Mouse (Mus musculus): ENCODE data around the gene Babam1. TPM values are rescaled to one million over a fixed set of nuclear protein-coding genes. Genes with fewer than 3 reads are reported as not detected.
A peak's percentile ranks its signal among the peaks of the same experiment; 100 is the strongest.

Gene Babam1
- total RNA-seq, 2 experiments from 2014 or later = 63.4 to 71.9 TPM

DNA sequence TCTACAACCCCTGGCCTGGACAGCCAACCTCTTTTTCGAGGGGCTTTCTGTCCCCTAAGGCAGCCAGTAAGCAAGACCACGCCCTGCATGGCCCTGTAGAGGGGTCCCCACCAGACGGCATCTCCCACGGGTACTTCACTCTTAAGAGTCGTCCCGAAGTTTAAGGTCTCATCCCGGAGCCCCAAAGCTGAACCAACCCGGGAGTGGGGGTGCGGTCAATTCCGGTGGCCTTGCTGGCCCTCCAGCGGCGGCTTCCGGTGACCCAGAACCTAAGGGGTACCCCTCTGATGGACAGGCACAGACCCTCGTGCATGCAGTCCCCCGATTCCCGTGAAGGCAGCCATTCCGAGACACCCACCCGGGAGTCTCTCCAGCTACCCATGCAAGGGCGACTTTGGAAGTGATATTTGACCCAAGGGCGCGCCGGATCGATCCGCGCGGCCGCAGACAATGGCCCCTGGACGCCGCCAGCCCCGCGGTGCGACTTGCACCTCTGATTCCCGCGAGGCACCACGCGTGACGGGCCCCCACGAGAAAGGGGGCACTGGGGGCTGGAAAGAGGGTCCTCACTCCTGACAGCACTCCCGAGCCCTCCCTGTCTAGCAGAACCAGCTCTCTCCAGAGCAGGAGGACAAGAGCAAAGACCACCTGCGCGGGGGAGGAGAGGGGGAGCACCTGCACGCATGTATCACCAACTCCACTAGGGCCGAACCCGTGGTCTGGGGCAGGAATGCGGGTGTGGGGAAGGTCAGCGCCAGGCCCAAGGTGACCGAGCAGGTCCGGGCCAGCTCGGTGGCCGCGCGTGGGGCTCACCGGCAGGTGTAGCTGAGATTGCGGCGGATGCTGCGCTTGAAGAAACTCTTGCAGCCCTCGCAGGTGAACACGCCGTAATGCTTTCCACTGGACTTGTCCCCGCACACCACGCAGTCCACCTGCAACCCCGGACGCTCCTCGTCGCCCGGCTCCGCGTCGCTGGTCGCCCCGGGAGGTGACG lies 16.2 kb upstream of the Babam1 start:
- no peak for DNase-seq (ENCODE audit: low spot score)

DNA sequence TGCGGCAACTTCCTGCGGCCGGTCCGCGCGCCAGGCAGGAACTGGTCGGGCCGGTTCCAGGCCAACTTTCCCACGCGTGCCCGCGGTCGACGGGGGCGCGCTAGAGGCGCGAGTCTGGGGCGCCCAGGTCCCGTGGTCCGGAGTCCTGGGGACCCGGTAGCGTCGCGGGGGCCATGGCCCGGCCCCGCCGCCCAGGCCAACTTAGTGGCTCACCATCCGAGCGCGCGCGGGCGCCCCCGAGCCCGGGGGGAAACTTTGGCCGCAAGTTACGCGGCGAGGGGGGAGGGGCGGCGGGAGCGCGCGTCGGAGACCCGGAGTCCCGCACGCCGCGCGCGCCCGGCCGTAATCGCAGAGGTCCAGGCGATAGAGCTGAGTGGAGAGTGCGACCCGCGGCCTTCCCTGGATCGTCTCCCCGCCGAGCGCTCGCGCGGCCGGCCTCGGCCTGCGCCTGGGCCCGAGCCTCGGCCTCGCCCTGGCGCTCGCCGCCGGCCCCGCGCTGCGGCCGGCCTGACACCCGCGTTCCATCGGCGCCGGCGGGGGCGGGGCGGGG lies 15.2 kb upstream of the Babam1 start, which contains the start of gene Nr2f6:
Gene Nr2f6, minus strand, starts transcription at position 540 of the 550 bp plus-strand sequence.
- peak; percentile 52 for DNase-seq (ENCODE audit: low spot score)

DNA sequence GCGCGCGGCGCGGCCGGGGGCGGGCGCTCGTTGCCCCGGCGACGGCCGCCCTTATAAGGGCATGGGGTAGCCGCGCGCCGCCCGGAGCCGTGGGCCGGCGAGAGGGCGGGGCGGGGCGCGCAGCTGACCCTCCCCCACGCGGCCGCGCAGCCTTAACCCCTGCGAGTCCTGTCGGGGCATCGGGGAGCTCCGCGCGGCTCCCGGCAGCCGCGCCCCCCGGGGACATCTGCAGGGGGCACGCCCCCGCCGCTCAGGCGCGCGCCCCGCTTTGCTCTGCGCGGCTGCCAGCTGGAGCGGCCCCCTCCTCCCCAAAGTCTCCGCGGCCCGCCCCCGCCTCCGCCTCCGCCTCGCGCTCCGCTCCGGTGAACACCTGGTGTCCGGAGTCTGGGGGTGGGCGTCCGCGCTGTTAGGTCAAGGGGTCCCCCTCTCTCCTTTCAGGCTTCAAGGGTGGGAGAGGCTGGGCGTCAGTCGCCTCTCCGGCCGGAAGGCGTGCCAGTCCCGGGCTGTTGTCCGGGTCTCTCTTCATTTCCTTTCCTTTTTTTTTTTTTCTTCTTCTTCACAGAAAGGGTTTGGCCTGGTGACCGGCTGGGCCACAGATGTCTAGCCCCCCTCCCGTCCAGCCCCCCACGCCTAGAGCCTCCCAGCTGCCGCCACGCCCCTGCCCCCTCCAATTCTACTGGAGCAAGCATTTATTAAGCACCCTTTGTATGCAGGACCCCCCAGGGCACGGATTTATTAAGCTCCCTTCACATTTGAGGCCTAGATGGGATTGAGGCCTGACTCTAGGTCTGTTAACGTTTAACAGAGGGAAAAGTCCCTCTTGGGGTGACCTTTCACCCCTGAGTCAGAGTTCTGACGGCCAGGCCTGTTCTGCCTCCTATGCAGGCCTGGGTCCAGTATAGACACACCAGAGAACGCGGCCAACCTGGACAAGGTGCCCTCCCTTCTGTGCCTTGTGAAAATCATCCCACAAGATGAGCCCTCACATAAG lies 14.4 kb upstream of the Babam1 start:
- peak; percentile 76 for DNase-seq (ENCODE audit: low spot score)

- DNase-seq (ENCODE audit: low spot score) = no peak
Measured at GRCm38 (mm10) chr8:71383396-71383795, 13.3 kb upstream of the Babam1 start.

DNA sequence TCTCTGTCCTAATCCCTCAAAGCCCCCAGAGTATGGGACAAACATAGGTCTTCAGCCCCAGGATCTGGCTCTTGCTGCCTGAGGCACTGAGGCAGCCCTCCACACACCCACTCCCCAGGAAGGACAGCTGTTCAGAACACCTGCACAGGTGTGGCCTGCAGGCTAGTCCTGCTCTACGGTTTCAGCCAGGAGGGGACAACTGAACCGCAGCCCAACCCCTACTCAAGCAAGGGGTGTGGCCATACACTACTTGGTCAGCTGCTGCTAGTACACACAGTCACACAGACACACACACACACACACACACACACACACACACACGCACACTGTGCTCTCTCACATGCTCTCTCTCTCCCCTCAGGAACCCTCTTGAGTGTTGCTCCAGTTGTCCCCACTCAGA lies 12.8 kb upstream of the Babam1 start:
- DNase-seq (ENCODE audit: low spot score) = no peak

DNA sequence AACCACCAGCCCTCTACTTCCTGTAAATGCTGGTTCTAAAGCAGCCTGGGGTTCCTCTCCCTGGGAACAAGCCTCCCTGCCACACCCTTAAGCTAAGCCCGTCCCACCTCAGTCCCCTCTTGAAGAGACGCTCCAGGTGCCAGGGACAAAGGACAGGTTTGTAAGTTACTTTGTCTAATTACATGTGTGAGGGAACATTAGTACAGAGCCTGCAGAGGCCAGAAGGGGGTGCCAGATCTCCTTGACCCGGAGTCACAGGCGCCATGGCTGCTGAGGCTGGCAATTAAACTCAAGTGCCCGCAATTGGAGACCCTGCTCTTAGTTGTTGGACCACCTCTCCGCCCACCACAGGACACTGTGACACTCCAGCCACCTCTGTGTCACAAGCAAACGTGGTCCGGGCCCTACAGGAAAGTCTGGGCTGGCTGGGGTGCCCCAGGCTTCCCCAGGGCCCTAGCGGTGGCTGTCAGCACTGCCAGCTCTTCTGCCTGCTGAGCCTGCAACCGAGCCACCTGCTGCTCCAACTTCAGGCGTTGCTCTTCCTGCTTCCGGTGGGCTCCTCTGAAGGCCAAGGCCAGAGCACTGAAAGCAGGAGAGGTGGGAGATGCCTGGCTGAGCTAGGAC lies 11.3 kb upstream of the Babam1 start:
- no peak for DNase-seq (ENCODE audit: low spot score)

DNA sequence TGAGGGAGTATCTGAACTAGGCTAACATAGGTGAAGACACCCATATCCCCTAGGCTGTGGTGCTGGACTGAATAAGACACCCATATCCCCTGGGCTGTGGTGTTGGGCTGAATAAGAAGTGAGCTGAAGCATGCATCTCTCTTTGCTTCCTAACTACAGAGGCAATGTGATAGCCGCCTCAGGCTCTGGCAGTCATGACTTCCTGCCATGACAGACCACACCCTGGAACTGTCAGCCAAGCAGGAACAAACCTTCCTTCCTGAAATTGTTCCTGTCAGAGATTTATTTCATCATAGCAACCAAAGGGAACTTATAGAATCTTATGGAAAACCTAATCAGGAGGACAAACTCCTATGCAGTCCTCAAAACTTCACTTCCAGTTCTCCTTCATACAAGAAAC lies 8.4 kb upstream of the Babam1 start:
- DNase-seq (ENCODE audit: low spot score) = no peak

DNA sequence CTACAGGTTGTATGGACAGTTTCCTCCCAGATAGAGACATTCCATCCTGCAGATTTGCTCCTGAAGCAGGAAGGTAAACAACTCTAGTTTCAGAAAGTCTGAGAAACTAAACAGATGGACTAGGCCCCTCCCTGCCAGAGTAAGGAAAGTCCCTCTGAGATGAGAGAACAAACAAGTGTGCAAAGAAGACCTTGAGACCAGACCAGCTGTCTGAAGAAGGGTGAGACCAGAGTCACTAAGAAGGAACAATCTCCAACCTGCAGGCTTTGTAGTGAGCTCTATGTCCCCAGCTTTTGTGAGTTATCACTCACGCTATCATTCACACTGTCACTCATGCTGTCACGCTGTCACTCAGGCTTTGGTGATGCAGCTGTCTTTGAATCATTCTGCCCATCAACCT lies 5.0 kb upstream of the Babam1 start:
- no peak for DNase-seq (ENCODE audit: low spot score)

DNA sequence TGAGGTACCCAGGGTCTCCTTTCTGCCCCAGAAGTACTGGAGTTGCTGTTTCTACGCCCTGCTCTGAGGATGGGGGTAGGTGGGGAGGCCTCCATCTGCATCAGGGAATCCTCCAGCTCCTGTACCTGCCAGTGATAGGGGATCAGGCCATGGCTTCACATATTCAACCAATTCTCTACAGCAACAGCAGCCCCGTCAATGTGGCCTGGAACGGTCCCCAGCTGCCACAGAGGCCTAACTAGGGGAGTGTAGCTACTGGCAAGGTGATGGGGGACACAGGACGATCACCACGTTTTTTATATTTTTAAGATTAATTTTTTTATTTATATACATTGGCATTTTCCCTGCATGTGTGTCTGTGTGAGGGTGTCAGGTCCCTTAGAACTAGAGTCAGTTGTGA lies 4.3 kb upstream of the Babam1 start:
- no peak for DNase-seq (ENCODE audit: low spot score)

DNA sequence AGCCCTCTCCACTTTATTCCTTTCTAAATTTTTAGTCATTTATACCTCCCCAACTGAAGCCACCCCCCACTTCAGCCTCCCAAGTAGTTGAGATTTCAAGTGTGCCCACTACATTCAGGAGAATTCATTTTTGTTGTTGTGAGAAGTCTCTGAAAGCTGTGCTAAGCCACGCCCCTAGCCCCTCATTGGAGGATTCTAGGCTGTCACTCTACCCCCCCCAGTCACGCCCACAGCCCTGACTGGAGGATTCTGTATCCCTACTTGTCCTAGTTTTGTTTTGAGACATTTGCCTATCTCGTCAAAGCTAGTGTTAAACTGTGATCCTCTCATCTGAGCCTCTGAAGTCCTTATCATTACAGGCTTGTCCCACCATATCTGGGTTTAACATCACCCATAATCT lies 3.8 kb upstream of the Babam1 start:
- DNase-seq (ENCODE audit: low spot score) = no peak

DNA sequence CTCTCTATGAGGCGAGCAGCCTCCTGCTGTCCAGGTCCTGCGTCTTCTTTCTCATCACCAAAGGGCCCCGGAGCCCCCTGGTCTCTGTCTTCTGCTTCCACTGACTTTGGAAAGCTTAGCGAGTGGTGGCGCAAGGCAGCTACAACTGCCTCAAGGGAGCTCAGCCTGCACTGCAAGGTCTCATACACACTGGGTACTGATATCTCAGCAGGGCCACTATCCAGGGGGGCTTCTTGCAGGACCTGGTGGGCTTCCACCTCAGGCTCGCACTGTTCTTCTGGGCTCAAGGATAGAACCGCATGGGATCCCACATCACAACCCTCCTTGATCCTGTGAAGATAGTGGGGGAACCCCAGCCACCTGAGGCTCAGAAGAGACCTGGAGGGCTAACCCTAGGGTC lies 2.2 kb upstream of the Babam1 start:
- no peak for DNase-seq (ENCODE audit: low spot score)

DNA sequence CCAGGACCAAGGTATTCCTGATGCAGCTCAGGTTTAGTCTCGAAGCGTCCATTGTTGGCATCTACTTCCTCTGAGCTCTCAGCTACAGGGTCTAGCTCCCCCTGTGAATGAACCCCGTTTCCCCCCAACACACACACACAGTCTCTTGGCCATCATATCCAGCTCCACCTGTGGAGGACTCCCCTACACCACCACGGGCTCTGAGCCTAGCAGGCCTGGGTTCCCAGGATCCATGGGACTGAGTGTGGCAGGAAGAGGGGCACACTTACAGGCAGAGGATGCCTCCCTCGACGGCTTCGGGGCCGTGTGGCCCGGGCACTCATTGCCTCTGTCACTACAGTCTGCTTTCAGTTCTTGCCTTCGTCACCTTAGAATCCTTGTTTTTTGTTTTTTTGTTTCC lies 1.6 kb upstream of the Babam1 start:
- no peak for DNase-seq (ENCODE audit: low spot score)

GRCm38 (mm10) chr8:71395629-71396028 lies 1.0 kb upstream of the Babam1 start, which contains the start of gene Ushbp1:
TSS of gene Ushbp1 (minus strand) at chr8:71395802.
- DNase-seq (ENCODE audit: low spot score) = no peak

GRCm38 (mm10) chr8:71397701-71398100 lies 1.0 kb downstream of the Babam1 start:
- DNase-seq (ENCODE audit: low spot score) = no peak

DNA sequence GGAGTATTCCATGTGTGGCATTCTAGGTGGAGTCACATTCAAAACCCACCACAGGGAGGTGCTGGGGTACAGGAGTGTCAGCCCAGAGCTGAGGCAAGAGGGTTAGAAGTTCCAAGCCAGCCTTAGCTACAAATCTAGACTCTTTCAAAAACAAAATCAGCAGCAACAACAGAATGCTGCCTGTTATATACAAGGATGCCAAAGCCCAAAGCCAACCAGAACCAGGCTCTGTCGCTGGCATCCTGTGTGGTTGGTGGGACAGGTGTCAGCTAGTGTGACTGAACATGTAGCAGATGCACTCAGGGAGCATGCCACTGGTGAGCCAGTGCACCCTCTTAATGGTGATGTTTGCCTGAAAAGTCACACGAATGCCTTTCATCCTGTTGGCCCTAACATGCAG lies 4.2 kb downstream of the Babam1 start:
- DNase-seq (ENCODE audit: low spot score) = no peak

GRCm38 (mm10) chr8:71401454-71401853 lies 4.8 kb downstream of the Babam1 start:
- DNase-seq (ENCODE audit: low spot score) = no peak

GRCm38 (mm10) chr8:71402446-71402964 lies 5.8 kb downstream of the Babam1 start:
- no peak for DNase-seq (ENCODE audit: low spot score)

GRCm38 (mm10) chr8:71403107-71403885 lies 6.6 kb downstream of the Babam1 start:
- DNase-seq (ENCODE audit: low spot score) = no peak

DNA sequence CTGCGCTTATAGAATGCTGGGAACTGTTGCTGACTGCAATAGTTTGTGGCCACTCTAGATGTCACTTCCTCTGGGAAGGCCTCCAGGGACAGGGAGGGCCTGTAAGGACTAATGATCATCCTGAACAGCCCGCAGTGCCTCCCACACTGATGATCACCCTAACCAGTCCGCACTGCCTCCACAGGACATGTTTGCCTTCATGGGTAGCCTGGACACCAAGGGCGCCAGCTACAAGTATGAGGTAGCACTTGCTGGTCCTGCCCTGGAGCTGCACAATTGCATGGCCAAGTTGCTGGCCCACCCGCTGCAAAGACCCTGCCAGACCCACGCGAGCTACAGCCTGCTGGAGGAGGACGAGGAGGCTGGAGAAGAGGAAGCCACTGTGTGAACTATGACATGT lies 7.3 kb downstream of the Babam1 start:
- DNase-seq (ENCODE audit: low spot score) = no peak

DNA sequence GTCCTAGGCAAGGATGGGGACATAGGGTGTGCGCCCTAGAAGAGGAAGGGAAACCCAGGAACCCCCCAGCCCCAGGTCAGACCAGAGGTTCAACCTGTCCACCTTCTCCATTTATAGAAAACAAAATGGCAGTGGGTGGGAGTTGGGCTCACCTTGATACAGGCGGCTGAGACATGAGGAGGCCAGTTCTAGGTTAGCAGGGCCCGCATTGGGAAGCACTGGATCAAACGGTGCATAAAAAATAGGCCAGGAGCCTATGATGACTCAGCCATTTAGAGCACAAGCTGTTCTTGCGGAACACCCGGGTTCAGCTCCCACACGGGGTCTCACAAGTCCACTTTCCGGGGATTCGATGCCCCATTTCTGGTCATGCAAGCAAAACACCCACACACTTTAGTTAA lies 8.3 kb downstream of the Babam1 start:
- no peak for DNase-seq (ENCODE audit: low spot score)
